Mouse (Mus musculus) G1E (cell line): Measurements from ENCODE around the gene Ntm. TPM values are rescaled to one million over a fixed set of nuclear protein-coding genes. Genes with fewer than 3 reads are reported as not detected.

Experiments
- ATAC-seq: 2 replicates; pipeline ENCODE4 v1.8.0; 2016; ENCODE audit warnings: mild to moderate bottlenecking; ENCODE audit not compliant: insufficient number of reproducible peaks, poor library complexity, low FRiP score, severe bottlenecking; ENCODE audit errors: extremely low read depth
- DNase-seq: peaks from one replicate; pipeline ENCODE4 v3.0.0; 2012; ENCODE audit warnings: low spot score
- H3K27me3 ChIP-seq: 2 replicates; pipeline ENCODE4 v1.6.1; 2012; ENCODE audit warnings: mild to moderate bottlenecking, low read length, inconsistent platforms; ENCODE audit not compliant: insufficient read depth
- H3K36me3 ChIP-seq: replicated peaks from 2 replicates; pipeline ENCODE3; 2012; ENCODE audit warnings: mild to moderate bottlenecking, inconsistent platforms
- H3K4me1 ChIP-seq: 2 replicates; pipeline ENCODE4 v1.6.1; 2012; ENCODE audit warnings: low read depth, low read length, inconsistent platforms, mixed read lengths; ENCODE audit not compliant: insufficient read depth
- H3K4me3 ChIP-seq: 2 replicates; pipeline ENCODE4 v1.5.1; 2012; ENCODE audit warnings: low read depth, mild to moderate bottlenecking, inconsistent platforms, low read length, moderate library complexity, mixed read lengths
- H3K9me3 ChIP-seq: replicated peaks from 2 replicates; pipeline ENCODE4 v1.6.1; 2012; ENCODE audit warnings: inconsistent platforms
- CTCF ChIP-seq: IDR thresholded peaks from 2 replicates; pipeline ENCODE4 v1.5.1; 2012; ENCODE audit warnings: low read depth, low read length, inconsistent platforms, mixed read lengths
- GATA1 ChIP-seq: IDR thresholded peaks from 2 replicates; pipeline ENCODE4 v1.6.1; 2012; ENCODE audit warnings: borderline replicate concordance, low read length, inconsistent platforms, mixed read lengths
- GATA2 ChIP-seq: IDR thresholded peaks from 2 replicates; pipeline ENCODE4 v1.6.1; 2012; ENCODE audit warnings: low read depth, low read length, inconsistent platforms, borderline replicate concordance
- POLR2AphosphoS5 ChIP-seq: IDR thresholded peaks from 2 replicates; pipeline ENCODE4 v1.6.1; 2012; ENCODE audit warnings: low read depth, low read length, inconsistent platforms; ENCODE audit not compliant: insufficient replicate concordance
- TAL1 ChIP-seq: conservative IDR thresholded peaks from 2 replicates; pipeline ENCODE4 v1.6.1; 2012; ENCODE audit warnings: low read depth, low read length, inconsistent platforms, mixed read lengths
- polyA plus RNA-seq: library from polyadenylated mRNA; stranded (reverse); fragments of >175 nt; gene quantifications from 2 replicates; pipeline ENCODE4 v1.2.3, GENCODE M21; 2012
- total RNA-seq, 2 experiments: library from RNA; stranded (forward) in 1 of 2; stranded (reverse) in 1 of 2; fragments of 200-1000 nt in 1 of 2; fragments of >200 nt in 1 of 2; fragmentation: Nextera tagmentation in 1 of 2; gene quantifications; 2 replicates each; pipeline ENCODE4 v1.2.3; 2014 to 2017

Ntm gene
- total and polyA plus RNA-seq, 3 experiments, result 0.11 TPM; not detected in 2

DNA sequence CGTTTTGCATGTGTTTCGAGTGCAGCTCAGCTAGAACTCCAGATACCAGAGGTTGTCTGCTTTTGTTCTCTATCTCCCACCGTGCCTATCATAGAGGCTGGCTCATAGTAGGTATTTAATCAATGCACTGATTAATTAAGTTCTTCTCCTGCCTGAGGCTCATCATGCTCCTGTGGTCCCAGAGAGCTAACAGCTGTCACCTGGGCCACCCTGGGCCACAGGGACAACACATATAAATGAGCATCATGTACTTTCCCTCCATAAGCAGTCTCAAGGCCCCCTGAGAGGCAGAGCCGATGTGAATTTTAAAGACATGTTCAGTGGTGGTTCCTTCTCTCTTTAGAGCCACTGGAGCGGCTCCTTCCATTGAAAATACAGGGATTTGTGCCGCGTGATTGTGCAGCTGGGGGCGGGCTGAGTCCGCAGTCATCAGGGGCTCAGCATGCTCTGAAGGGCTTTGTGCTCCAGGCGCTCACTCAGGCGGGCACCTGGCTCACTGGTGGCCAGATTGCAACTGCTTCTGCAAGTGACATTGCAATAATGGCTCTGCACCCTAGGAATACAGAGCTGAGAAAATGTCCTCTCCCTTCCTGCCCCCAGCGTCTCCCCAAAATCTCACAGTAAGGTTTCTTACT is 160.8 kb downstream of the Ntm start:
- H3K9me3 ChIP-seq, result peaks cover 31% of the 10 kb centered on the region
- DNase-seq (no peak), ATAC-seq (no peak)
- no peaks in the 10 kb centered on the region for H3K4me1 ChIP-seq
- H3K4me3 ChIP-seq, result no peak overlapping the region
- H3K36me3 ChIP-seq, result no peaks in the 10 kb centered on the region
- H3K27me3 ChIP-seq, result no peaks in the 10 kb centered on the region
- TF ChIP-seq GATA1 (no peak), GATA2 (no peak), CTCF (no peak), POLR2AphosphoS5 (no peak), TAL1 (no peak)

DNA sequence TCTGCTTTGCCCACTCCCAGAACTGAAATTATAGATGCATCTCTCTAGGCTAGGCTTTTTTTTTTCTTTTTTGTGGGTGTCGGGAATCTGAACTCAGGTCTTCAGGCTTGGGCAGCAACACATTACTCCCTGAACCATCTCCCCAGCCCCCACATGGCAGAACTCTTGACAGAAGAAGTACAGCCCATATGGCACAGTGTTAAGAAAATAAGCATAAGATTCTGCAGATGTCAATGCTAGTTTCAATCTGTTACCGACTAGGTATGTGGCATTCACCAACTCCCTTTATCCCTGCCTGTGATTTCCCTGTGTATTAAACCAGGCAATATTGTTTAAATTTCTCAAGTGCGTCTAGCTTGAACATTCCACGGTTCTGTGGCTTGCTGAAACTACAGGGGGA is 166.7 kb downstream of the Ntm start:
- Histone ChIP-seq H3K36me3 (no peaks in the 10 kb centered on the region), H3K4me1 (no peaks in the 10 kb centered on the region), H3K27me3 (no peaks in the 10 kb centered on the region), H3K4me3 (no peak overlapping the region), H3K9me3 (peaks cover 33% of the 10 kb centered on the region)
- ATAC-seq, result no peak
- TF ChIP-seq GATA2 (no peak), CTCF (no peak), TAL1 (no peak), GATA1 (no peak), POLR2AphosphoS5 (no peak)
- no peak for DNase-seq

DNA sequence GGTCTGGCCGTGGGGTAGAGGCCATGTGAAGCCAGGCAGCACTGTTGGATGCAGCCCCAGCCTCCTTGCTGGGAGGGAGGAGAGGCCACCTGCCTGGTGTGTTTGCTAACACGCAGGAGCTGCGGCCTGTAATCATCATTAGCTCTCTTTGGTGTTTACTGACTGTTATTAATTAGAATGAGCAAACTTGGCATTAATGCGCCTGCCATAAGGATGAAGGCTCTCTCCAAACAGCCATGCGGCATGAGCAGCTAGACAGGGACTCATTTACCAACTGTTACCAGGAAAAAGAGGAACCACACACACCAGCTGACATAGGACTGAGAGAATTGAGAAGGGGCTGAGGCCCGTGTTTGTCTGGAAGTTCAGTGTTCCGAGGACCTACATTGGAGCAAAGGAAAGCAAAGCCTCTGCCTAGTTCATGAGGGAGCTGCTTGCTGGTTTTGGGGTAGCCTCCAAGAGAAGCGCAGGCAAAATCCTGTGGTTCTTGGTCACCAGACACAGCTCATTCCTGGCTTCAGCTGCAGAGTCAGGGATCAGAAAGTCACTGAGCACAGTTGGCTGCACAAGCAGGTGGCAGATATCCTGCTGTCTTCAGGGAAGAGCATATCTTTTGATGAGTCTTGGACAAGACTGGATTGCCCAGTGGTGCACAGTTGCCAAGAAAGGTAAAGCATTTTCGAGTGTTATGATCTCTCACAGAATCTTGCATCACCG is 171.6 kb downstream of the Ntm start:
- DNase-seq (no peak), ATAC-seq (no peak)
- TF ChIP-seq GATA2, result no peak
- no peak for TF ChIP-seq POLR2AphosphoS5
- TF ChIP-seq CTCF, result no peak
- no peak for TF ChIP-seq GATA1
- no peak for TF ChIP-seq TAL1
- Histone ChIP-seq H3K4me3 (no peak overlapping the region), H3K4me1 (no peaks in the 10 kb centered on the region), H3K27me3 (no peaks in the 10 kb centered on the region), H3K36me3 (no peaks in the 10 kb centered on the region), H3K9me3 (peaks cover 34% of the 10 kb centered on the region)

DNA sequence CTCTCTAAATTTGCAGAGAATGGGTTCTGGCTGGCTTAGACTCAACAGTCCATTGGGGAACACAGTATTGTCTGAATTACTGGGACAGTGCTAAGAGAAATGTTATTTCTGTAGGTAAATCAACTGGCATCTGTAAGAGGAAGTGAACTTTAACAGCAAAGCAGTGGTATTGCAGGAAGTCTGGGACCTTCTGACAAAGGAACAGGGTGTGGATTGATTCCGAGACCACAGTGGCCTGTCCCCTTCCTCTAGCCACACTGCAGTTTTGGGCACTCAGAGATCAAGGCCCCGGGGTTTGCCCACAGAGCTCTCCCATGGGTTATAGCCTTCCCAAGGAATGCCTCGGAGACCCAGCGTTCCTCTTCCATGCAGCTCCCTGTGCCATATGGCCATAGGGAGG is 172.9 kb downstream of the Ntm start:
- no peaks in the 10 kb centered on the region for H3K27me3 ChIP-seq
- H3K9me3 ChIP-seq, result peaks cover 29% of the 10 kb centered on the region
- DNase-seq, result no peak
- no peaks in the 10 kb centered on the region for H3K36me3 ChIP-seq
- no peak for ATAC-seq
- H3K4me1 ChIP-seq, result no peaks in the 10 kb centered on the region
- no peak overlapping the region for H3K4me3 ChIP-seq
- TF ChIP-seq GATA1 (no peak), GATA2 (no peak), TAL1 (no peak), POLR2AphosphoS5 (no peak), CTCF (no peak)

GRCm38 (mm10) chr9:29788855-29789254 is 174.1 kb downstream of the Ntm start:
- TF ChIP-seq TAL1, result no peak
- H3K4me1 ChIP-seq, result no peaks in the 10 kb centered on the region

DNA sequence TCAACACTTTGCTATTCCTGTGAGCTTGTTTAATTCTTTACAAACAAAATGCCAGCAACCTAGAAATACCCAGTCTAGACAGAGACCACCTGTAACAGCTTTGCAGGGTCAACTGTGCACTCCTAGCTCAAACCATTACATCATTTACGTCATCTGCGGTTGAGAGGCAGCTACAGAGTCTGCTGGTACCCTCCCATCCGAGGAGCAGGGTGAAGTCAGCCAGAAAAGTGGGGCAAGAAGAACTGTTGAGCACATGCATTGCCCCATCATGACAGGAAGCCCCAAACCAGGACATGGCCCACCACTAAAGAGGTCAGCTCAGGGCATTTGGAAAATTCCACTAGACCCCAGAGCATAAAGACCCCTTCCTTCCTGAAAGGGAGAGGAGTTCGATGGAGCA is 175.5 kb downstream of the Ntm start:
- TF ChIP-seq GATA1, result no peak
- no peak for TF ChIP-seq CTCF
- no peak for TF ChIP-seq GATA2
- no peak for TF ChIP-seq POLR2AphosphoS5
- TF ChIP-seq TAL1, result no peak
- no peak for DNase-seq
- Histone ChIP-seq H3K36me3 (no peaks in the 10 kb centered on the region), H3K4me3 (no peak overlapping the region), H3K9me3 (peaks cover 24% of the 10 kb centered on the region), H3K4me1 (no peaks in the 10 kb centered on the region), H3K27me3 (no peaks in the 10 kb centered on the region)
- ATAC-seq, result no peak

More at GRCm38 (mm10) chr9:29788855-29789254, 174.1 kb downstream of the Ntm start:
- Histone ChIP-seq H3K4me3 (no peak overlapping the region), H3K9me3 (peaks cover 27% of the 10 kb centered on the region), H3K36me3 (no peaks in the 10 kb centered on the region), H3K27me3 (no peaks in the 10 kb centered on the region)
- DNase-seq (no peak), ATAC-seq (no peak)

DNA sequence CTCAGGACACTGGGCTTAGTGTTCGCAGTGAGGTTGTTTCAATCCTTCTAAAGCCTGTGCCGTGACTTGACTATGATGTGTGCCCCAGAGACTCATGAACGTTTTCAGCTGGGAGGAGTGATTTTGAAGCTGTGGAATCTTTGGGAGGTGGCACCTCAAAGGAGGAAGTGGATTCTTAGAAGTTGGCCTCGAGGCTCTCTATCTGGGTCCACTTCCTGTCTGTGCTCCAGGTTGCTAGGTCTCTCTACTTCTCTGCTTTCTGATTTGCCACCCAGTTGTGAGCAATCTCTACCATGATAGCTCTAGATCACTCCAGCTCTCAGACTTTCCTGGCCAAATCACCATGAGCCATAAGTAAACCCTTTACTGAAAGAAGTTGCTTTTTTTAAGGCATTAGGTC is 180.2 kb downstream of the Ntm start:
- Histone ChIP-seq H3K36me3 (no peaks in the 10 kb centered on the region), H3K27me3 (no peaks in the 10 kb centered on the region), H3K9me3 (peaks cover 20% of the 10 kb centered on the region), H3K4me1 (no peaks in the 10 kb centered on the region), H3K4me3 (no peak overlapping the region)
- TF ChIP-seq TAL1, result no peak
- no peak for TF ChIP-seq GATA1
- no peak for TF ChIP-seq GATA2
- no peak for TF ChIP-seq POLR2AphosphoS5
- DNase-seq, result no peak
- ATAC-seq, result no peak
